Mouse (Mus musculus): Measurements from ENCODE around the gene Rtel1.

Gene Rtel1

GRCm38 (mm10) chr2:181391541-181391940 lies 72.0 kb downstream of the Rtel1 start:
- DNase-seq: no peak

GRCm38 (mm10) chr2:181392600-181393213 lies 73.2 kb downstream of the Rtel1 start:
- DNase-seq: peak; percentile 95

GRCm38 (mm10) chr2:181394086-181394485 lies 74.5 kb downstream of the Rtel1 start:
- no peak for DNase-seq

- no peak for DNase-seq
Measured at GRCm38 (mm10) chr2:181397207-181397761, 77.7 kb downstream of the Rtel1 start.

- no peak for DNase-seq
Measured at GRCm38 (mm10) chr2:181401497-181401896, 82.0 kb downstream of the Rtel1 start.

- no peak for DNase-seq
Measured at GRCm38 (mm10) chr2:181403722-181404121, 84.2 kb downstream of the Rtel1 start.

Measured in right cerebral cortex, postnatal 4 days (tissue).